Mouse (Mus musculus) adrenal gland, postnatal 4 days (tissue): ENCODE results near the gene Notum. TPM values are rescaled to one million over a fixed set of nuclear protein-coding genes. Genes with fewer than 3 reads are reported as not detected.
"Not testable (repeated sequence)": the region's sequence is repeated elsewhere in the genome, so short reads cannot be mapped to it uniquely, and the experiment has no call there.

ENCODE experiments used
- DNase-seq, 2 experiments: peaks; one replicate each; pipeline ENCODE4 v3.0.0; 2021 to 2022; ENCODE audit warnings: low spot score in 2 of 2, mixed read lengths in 2 of 2
- total RNA-seq, 2 experiments: library from RNA; stranded (reverse); gene quantifications; 2 replicates each; pipeline ENCODE4 v1.2.3; 2021

Notum gene
- total RNA-seq, 2 experiments from 2014 or later, result 8.6 to 14.8 TPM

DNA sequence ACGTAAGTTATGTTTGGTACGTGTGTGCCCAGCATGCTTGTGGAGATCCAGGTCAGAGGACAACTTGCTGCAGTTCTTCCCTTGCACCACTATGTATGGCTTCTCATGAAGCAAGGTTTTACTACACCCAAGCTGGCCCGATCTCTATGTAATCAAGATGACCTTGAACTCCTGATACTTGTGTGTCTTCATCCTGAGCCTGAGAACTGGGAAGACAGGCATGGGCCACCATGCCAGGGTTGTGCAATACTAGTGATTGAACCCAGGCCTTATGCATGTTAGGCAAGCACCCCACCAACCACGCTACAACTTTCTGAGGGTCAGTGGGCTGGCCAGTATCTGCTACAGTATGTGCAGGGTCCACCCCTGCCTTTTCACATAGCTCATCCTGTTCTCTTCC lies 16.0 kb upstream of the Notum start:
- DNase-seq, result no peak

- DNase-seq, result not testable (repeated sequence)
These were observed 14.9 kb upstream of the Notum start for GRCm38 (mm10) chr11:120675875-120676274.

GRCm38 (mm10) chr11:120673594-120674122 lies 12.7 kb upstream of the Notum start:
- DNase-seq, result no peak

DNA sequence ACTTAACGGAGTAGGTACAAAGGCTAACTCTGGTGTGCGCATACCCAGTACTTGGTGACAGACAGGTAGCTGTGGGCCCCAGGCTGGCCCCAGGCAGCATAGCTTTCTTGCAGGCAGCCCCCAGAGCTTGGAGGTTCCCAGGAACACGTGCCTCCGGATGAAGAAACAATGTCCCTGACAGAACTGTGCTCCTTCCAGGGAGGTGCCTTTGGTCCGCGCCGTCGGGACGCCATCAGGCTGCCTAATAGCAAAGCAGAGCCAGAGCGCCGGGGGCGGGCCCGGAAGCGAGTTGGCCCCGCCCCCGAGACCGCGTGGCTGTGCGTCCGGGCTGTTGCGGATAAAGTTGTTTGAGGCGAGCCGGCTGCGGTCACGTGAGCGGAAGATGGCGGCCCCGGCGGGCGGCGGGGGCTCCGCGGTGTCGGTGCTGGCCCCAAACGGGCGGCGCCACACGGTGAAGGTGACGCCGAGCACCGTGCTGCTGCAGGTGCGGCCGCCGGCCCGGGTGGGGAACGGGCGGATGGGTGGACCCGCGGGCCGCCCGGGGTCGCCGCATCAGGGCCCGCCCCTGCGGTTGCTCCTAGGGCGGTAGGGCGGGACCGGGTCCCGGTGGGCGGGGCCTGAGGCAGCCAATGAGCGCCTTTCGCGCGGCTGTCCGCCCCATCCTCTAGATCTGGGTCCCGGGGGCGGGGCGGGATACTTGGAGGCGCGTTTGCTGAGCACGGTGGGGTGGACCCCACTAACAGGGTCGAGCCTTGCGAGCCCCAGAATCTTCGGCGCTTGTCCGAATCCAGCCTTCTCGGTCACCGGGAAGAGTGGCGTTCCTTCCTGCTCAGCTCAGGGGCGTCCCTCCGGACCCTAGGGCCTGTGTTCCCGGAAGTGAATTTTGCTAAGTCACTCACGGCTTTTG lies 12.0 kb upstream of the Notum start, which contains the start of gene Aspscr1:
Gene Aspscr1 (plus strand): TSS at position 287 of the 907 bp plus-strand sequence.
- peak; percentile 92 to 94 for DNase-seq

GRCm38 (mm10) chr11:120666617-120667016 lies 5.6 kb upstream of the Notum start:
- no peak for DNase-seq

DNA sequence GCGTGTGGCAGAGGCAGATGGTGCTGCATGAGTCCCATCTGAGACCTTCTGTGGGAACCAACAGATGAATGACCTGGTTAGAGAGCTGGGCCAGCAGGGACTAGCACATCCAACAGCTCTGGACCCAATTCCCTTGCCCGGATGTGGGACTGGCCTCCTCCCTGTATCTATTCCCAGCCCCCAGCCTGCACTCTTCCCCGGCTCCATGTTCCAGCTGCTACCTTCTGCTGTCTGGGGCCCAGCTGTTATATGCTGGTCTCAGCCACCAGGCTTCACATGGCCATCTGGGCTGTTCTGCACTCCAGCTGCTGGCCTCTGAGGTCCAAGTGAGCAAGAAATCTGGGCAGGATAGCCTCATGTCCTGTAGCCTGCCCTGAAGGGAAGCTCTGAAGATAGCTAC lies 4.4 kb upstream of the Notum start:
- DNase-seq, result no peak

DNA sequence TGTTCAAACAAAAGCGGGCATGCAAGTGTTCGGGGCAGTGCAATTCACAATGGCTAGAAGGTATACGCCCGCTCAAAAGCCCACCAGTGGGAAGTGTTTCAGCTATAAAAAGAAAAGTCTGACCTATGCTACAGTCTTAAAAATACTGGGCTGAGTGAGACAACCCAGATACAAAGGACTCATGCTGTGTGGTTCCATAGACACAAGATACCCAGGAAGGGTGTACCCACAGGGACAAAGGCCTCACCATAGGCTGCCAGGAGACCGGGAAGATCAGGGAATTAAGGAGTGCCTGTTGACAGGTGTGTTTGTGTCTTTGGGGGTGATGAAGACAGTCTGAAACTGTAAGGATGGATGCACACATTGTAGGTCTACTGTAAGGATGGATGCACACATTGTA lies 2.7 kb upstream of the Notum start:
- DNase-seq, result no peak

- no peak for DNase-seq
These were observed 1.8 kb upstream of the Notum start for GRCm38 (mm10) chr11:120662759-120663158.

GRCm38 (mm10) chr11:120660301-120661075 lies 487 bp downstream of the Notum start:
- no peak for DNase-seq

DNA sequence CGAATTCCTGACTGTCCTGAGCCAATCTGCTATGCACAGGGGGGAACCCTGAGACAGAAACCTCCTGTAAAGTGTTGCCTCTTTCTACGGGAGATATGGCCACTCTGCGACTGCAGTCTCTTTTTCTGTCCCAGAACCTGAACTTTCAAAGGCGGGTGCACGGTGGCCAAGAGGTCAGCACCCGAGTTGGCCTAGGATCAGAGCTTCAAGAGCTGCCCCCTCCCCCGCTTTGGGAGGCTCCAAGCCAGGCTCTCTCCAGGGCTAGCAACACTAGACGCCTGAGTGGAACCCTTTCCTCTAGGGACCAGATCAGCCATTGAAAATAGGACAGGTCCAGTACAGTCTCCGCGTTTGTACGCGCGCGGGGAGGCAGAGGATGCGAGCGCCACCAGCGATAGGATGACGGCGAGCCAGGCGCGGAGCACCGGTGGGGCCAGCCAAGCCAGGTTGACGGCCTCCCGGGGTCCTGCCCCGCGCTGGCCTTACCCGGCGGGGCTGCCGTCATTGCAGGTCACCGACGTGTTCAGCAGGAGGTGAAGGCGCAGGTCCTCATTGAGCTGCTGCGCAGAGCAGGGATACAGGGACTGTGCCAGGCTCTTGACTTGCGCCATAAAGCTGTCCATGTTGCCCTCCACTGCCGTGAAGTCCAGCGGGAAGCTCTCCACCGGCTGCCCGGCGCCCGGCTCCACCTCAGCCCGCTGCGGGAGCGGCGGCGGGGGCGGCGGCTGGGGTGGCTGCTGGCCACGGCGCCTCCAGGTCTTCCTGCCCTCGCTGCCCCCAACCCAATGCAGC lies 1.3 kb downstream of the Notum start:
- DNase-seq, result no peak

GRCm38 (mm10) chr11:120658876-120659410 lies 2.0 kb downstream of the Notum start:
- peak; percentile 58 to 83 for DNase-seq

DNA sequence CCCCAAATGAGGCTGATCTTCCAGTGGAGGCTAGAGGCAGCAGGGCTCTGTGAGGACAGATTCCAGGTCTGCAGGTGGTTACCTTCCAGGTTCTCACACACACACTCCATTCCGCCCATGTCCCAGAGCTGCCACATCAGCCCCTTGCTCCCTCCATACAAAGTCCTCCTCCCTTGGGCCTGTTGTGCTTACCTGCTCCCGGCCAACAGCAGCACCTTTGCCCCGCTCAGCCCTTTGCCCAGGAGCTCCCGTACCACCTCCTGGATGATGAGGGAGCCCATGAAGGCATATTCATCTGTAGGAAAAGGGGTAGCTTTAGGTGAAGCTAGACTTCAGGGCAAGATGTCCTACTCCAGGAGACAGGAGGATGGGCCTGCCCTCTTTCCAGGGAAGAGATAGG lies 3.7 kb downstream of the Notum start:
- no peak for DNase-seq

DNA sequence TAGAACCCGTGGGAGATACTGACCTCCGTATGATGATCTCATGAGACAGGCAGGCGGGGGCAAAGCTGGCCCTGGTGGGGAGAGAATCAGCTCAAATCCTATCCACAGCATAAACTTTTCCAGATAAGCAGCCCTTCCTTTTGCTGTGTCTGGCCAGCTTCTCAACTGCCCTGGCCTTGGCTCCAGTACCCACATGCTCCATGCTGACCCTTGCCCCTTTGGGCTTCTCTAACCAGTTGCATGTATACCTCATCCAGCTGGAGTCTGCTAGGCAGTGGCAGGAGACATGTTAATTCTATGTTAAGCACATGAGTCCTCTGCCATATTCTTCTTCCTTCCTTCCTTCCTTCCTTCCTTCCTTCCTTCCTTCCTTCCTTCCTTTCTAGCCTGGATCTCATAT lies 6.2 kb downstream of the Notum start:
- no peak for DNase-seq

DNA sequence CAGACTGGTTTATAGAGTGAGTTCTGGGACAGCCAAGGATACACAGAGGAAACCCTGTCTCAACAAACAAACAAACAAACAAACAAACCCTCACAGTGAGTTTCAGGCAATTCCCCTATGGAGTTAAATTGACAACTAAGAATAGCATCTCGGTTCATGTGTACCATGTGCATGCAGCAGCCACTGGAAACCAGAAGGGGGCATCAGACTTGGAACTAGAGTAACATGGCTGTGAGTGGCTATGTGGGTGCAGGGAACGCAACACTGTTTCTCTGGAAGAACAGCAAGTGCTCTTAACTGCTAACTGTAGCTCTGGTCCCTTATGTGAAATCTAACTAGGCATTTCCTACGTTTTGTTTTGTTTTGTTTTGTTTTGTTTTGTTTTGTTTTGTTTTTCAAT lies 9.1 kb downstream of the Notum start:
- DNase-seq, result no peak

DNA sequence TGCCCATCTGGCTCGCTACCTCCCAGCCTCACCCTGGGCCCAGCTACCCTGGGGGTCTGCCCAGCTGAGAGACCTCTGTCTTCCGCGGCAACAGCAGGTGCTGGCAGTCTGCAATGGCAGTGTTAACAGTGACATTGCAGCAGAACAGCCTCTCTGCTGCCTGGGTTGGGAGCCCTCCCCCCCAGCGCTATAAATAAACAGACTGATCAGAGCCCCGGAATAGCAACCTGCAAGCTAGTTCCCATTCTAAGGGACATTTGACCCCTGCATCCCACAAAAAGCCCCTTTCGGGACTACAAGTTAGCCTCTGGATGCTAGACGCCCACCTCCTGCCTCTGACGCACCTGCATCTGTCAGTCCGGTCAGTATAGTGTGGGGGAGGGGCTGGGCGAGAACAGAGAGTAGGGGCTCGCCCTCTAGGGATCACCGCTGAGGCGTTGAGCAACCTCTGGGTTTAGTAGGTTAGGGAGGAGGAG lies 12.9 kb downstream of the Notum start, which contains the start of gene Myadml2:
Gene Myadml2 (minus strand): TSS at position 158 of the 476 bp plus-strand sequence.
- no peak for DNase-seq

DNA sequence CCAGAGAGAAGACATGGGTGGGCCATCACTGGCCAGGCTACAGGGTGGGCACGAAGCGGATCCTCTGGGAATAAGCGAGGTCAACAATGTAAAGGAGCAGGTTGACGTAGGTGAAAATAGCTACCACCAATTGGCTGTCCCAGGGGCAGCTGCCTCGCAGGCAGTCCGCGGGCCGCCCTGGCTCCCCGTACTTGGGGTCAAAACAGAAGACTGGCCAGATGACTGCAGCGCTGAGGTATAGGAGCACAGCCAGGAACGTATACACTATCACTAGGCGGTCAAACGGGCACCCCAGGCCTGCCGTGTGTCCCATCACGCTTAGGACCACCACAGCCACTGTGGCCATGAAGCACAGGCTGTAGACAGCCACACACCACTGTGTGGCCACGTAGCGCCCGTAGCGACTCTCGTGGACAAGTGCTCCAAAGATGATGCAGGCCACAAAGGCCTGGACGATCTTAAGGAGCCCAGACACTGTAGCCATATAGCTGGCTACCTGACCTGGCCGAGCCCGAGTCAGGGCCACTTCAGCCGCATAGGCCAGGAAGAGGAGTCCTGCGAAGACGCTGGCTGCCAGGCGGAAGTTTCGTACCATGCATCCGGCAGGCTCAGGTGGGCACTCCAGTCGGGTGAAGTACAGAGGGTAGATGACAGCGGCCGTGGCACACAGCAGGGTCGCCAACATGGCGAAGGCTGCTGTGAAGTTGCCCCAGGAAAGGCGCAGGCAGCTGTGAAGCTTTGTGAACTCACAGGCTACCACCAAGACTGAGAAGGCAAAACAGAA lies 13.7 kb downstream of the Notum start:
- no peak for DNase-seq

- peak; percentile 85 to 91 for DNase-seq
These were observed 17.4 kb downstream of the Notum start, which contains the start of gene Pycr1 for GRCm38 (mm10) chr11:120643601-120643987. Gene Pycr1, minus strand, starts transcription at chr11:120643769.

GRCm38 (mm10) chr11:120642939-120643600 lies 17.9 kb downstream of the Notum start:
- no peak for DNase-seq

DNA sequence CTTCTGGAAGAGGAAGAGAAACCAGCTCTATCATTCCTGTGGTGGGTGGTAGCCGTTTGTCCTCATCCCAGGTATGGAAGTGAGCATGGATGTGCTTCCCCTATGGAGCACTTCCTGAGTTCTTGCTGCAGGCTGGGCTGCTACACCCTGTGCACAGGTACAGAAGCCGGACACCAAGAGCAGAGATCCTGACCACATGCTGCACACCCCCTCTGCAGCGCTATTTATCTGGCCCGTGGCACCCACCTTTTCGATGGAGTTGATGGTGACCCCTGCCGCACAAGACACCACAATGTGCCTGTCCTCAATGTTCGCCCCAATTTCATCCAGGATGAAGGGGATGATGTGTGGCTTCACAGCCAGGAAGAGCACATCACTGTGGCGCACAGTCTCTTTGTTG lies 19.1 kb downstream of the Notum start:
- no peak for DNase-seq
